Mouse (Mus musculus) MEL (cell line): Measurements from ENCODE around the gene Pard3b.

Experiments
- CTCF ChIP-seq, 3 experiments: IDR thresholded peaks in 2 of 3; conservative IDR thresholded peaks in 1 of 3; 2 replicates each; pipeline ENCODE4 v1.5.1; 2011 to 2012; ENCODE audit warnings: low read length in 3 of 3, low read depth in 2 of 3, mild to moderate bottlenecking in 2 of 3, improper control_type of control experiment in 1 of 3, inconsistent platforms in 1 of 3, mixed read lengths in 1 of 3, moderate library complexity in 1 of 3; ENCODE audit not compliant: control insufficient read depth in 1 of 3, insufficient read depth in 1 of 3, poor library complexity in 1 of 3, severe bottlenecking in 1 of 3
- ETS1 ChIP-seq: IDR thresholded peaks from 2 replicates; pipeline ENCODE4 v1.6.1; 2012; ENCODE audit warnings: low read depth, mild to moderate bottlenecking, inconsistent platforms, low read length, improper control_type of control experiment, moderate library complexity
- MAX ChIP-seq: IDR thresholded peaks from 2 replicates; pipeline ENCODE4 v1.6.1; 2011; ENCODE audit warnings: low read length, improper control_type of control experiment
- NRF1 ChIP-seq: IDR thresholded peaks from 2 replicates; pipeline ENCODE4 v1.6.1; 2014; ENCODE audit warnings: low read depth, mild to moderate bottlenecking, inconsistent platforms, low read length, improper control_type of control experiment, moderate library complexity; ENCODE audit not compliant: poor library complexity, insufficient read depth, severe bottlenecking
- POLR2A ChIP-seq, 2 experiments: IDR thresholded peaks; 2 replicates each; pipeline ENCODE4 v1.6.1; 2011 to 2012; ENCODE audit warnings: low read length in 2 of 2, mild to moderate bottlenecking in 2 of 2, control low read depth in 1 of 2, improper control_type of control experiment in 1 of 2, low read depth in 1 of 2, moderate library complexity in 1 of 2; ENCODE audit not compliant: control insufficient read depth in 1 of 2, insufficient read depth in 1 of 2, poor library complexity in 1 of 2
- RAD21 ChIP-seq: IDR thresholded peaks from 2 replicates; pipeline ENCODE4 v1.6.1; 2011; ENCODE audit warnings: mild to moderate bottlenecking, low read depth, low read length, improper control_type of control experiment
- TBP ChIP-seq: IDR thresholded peaks from 2 replicates; pipeline ENCODE4 v1.8.0; 2011; ENCODE audit warnings: low read depth, low read length, improper control_type of control experiment

DNA sequence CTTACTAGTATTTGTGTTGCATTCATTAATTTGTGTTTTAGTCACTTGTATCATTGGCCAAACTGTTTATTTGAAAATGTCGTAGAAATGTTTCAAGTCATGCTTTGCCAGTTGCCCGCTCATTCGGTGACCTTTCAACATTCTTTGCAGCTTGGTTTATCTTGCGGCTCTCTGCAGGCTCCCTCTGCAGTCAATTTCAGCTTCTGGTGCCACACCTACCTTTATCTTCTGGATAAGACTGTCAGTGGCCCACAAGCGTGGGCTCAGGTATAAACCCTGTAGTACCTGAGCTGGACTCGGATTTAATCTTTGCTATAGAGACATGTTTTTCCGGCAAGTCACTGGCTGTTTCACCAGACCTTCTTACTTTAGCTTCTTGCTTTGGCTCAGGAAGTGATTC, 456.3 kb downstream of the Pard3b start:
- TF ChIP-seq ETS1 (no peak), NRF1 (no peak), CTCF (IDR thresholded peaks at IDR 0.05 in 2 of 3, conservative IDR thresholded peaks at IDR 0.05 in 1 of 3; ENCODE audit: control insufficient read depth in 1 of 3, insufficient read depth in 1 of 3, low read depth in 2 of 3, low read length in 3 of 3, poor library complexity in 1 of 3, severe bottlenecking in 1 of 3) (no peak), MAX (no peak), RAD21 (no peak), POLR2A (IDR thresholded peaks at IDR 0.05; ENCODE audit: control insufficient read depth in 1 of 2, insufficient read depth in 1 of 2, low read depth in 1 of 2, low read length in 2 of 2, poor library complexity in 1 of 2) (no peak), TBP (no peak)
